Mouse (Mus musculus) limb, embryonic 14.5 days (tissue): ENCODE data around the gene Fggy. TPM values are rescaled to one million over a fixed set of nuclear protein-coding genes. Genes with fewer than 3 reads are reported as not detected.

Experiments
- ATAC-seq: fragments of 200-750 bp; cut with Nextera tagmentation; 2 replicates; pipeline ENCODE4 v1.8.0; 2017; ENCODE audit warnings: low read depth, moderate number of reproducible peaks, moderate TSS enrichment; ENCODE audit not compliant: low FRiP score
- DNase-seq: peaks from one replicate; pipeline ENCODE4 v3.0.0-alpha.2; 2015; ENCODE audit warnings: low spot score
- H3K27ac ChIP-seq: fragments of 300-500 bp; sonication (generic); replicated peaks from 2 replicates; pipeline ENCODE4 v1.5.1; 2014; ENCODE audit warnings: low read depth, mild to moderate bottlenecking, low read length, moderate library complexity, mixed read lengths
- H3K27me3 ChIP-seq: fragments of 300-500 bp; sonication (generic); 2 replicates; pipeline ENCODE4 v1.6.1; 2014; ENCODE audit warnings: low read length, mixed read lengths; ENCODE audit not compliant: control insufficient read depth, insufficient read depth
- H3K36me3 ChIP-seq: fragments of 300-500 bp; sonication (generic); 2 replicates; pipeline ENCODE4 v1.6.1; 2014; ENCODE audit warnings: mild to moderate bottlenecking, low read length, moderate library complexity, mixed read lengths; ENCODE audit not compliant: control insufficient read depth, insufficient read depth
- H3K4me1 ChIP-seq: fragments of 300-500 bp; sonication (generic); 2 replicates; pipeline ENCODE4 v1.6.1; 2014; ENCODE audit warnings: antibody characterized with exemption, low read length, mixed read lengths; ENCODE audit not compliant: control insufficient read depth, insufficient read depth
- H3K4me2 ChIP-seq: fragments of 300-500 bp; sonication (generic); replicated peaks from 2 replicates; pipeline ENCODE4 v1.6.1; 2014; ENCODE audit warnings: low read depth, mild to moderate bottlenecking, low read length, moderate library complexity; ENCODE audit not compliant: severe bottlenecking
- H3K4me3 ChIP-seq: fragments of 300-500 bp; sonication (generic); replicated peaks from 2 replicates; pipeline ENCODE4 v1.5.1; 2014; ENCODE audit warnings: low read length
- H3K9ac ChIP-seq: fragments of 300-500 bp; sonication (generic); 2 replicates; pipeline ENCODE4 v1.6.1; 2014; ENCODE audit warnings: mild to moderate bottlenecking, low read depth, low read length, moderate library complexity; ENCODE audit not compliant: severe bottlenecking
- H3K9me3 ChIP-seq: fragments of 300-500 bp; sonication (generic); 2 replicates; pipeline ENCODE4 v1.6.1; 2016; ENCODE audit warnings: low read length; ENCODE audit not compliant: control insufficient read depth
- POLR2A ChIP-seq: fragments of 200-500 bp; IDR thresholded peaks from 2 replicates; pipeline ENCODE4 v1.8.0; 2012; ENCODE audit warnings: inconsistent platforms, mild to moderate bottlenecking, moderate library complexity, borderline replicate concordance; ENCODE audit not compliant: insufficient read depth, insufficient read length; ENCODE audit errors: extremely low read depth
- WGBS: fragments of 180-500 bp; shearing (Covaris S2); extraction: QIAGEN DNeasy Blood & Tissue Kit; methylation state at CpG from one replicate; pipeline ENCODE4 v1.1.7; 2014; 5-methylcytosine and 5-hydroxymethylcytosine counted together
- polyA plus RNA-seq, 2 experiments: library from polyadenylated mRNA; depleted of rRNA in 1 of 2; stranded (reverse) in 1 of 2; unstranded in 1 of 2; fragments of >200 nt; fragmentation: Nextera tagmentation in 1 of 2; extraction: Ambion mirVana in 1 of 2; gene quantifications; 2 replicates each; pipeline versions ENCODE4 v1.2.1 to v1.2.3; 2012 to 2014

The Fggy gene
- polyA plus RNA-seq, 2 experiments: 5.7 to 7.8 TPM

GRCm38 (mm10) chr4:95909689-95910654 lies 352.7 kb downstream of the Fggy start:
- H3K9me3 ChIP-seq: no peaks in the 10 kb centered on the region
- no peaks in the 10 kb centered on the region for H3K36me3 ChIP-seq
- H3K9ac ChIP-seq: no peak overlapping the region
- H3K27ac ChIP-seq: no peak overlapping the region
- WGBS: 77% methylated on average over 2 of the region's 2 CpGs
- ATAC-seq: no peak
- no peak for DNase-seq
- no peak overlapping the region for H3K4me2 ChIP-seq
- no peaks in the 10 kb centered on the region for H3K4me1 ChIP-seq
- no peak overlapping the region for H3K4me3 ChIP-seq
- TF ChIP-seq POLR2A: no peak
- no peaks in the 10 kb centered on the region for H3K27me3 ChIP-seq

DNA sequence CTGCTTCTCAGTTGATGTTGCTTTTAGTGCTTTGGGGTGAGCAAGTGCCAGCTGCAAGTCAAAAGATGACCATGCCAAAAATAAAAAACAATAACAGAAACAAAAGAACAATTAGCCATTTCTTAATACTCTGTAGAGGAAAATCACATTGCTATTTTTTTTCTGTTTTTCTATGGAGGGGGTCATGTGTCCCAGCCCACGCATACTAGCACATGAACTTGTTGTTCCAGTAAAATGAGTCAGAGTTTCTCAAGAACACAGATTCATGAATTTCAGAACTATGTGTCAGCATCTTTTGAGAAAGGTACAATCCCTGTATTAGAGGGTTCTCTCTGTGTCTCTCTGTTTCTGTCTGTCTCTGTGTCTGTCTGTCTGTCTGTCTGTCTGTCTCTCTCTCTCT lies 355.7 kb downstream of the Fggy start:
- Histone ChIP-seq H3K9me3 (no peaks in the 10 kb centered on the region), H3K4me1 (no peaks in the 10 kb centered on the region), H3K4me3 (no peak overlapping the region), H3K4me2 (no peak overlapping the region), H3K36me3 (no peaks in the 10 kb centered on the region), H3K9ac (no peak overlapping the region), H3K27me3 (no peaks in the 10 kb centered on the region), H3K27ac (no peak overlapping the region)
- WGBS: 87% methylated on average over 1 of the region's 1 CpGs
- ATAC-seq (no peak), DNase-seq (no peak)
- no peak for TF ChIP-seq POLR2A

DNA sequence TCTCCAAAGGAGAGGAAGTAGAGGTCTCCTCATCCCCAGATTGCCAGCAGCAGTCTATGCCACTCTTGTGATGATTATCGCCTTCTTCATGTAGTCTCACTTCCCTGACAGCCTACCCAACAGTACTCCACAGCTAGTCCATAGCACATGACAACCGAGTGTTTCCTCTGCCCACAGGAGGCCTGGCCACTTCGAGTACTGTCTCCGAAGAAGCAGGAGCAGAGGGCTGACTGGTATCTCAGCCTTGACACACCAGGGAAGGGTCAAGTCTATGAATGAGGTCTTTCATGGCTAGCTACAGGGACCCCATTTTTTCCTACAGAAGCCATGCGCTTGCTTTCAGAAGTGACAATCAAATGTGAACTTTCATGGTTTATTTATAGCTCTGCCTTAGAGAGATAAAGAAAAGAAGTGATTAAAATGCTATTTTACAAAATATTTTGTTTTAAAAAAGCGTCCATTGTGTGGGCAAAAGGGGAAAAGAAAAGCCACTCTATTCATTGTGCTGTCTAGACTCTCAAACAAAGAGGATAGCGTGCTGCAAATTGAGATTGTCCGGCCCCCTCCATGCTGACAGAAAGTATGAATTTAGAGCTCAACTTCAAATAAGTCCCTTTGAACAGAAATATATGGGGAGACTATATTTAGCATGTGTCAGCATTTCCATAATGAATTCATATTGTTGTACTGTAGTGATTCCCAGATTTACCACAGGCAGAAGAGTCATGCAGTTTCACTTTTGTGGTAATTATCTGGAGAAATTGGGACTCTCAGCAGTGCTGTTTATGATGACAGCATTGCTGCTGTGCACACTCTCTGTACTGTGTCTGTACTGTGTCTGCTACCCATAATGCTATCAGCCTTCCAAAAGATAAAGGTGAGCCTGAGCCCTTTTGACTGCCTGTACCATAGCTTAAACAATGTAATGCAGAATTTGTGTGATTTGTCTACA lies 358.6 kb downstream of the Fggy start:
- 83% methylated on average over 8 of the region's 8 CpGs for WGBS
- H3K4me2 ChIP-seq: no peak overlapping the region
- TF ChIP-seq POLR2A: no peak

GRCm38 (mm10) chr4:95917703-95918102 lies 360.4 kb downstream of the Fggy start:
- peaks cover 4% of the 10 kb centered on the region; the same call in 1 of the 2 replicates for H3K4me1 ChIP-seq
- DNase-seq (peak; percentile 8), ATAC-seq (peak; percentile 44; the same call in 1 of the 2 replicates)
- no peak overlapping the region for H3K4me2 ChIP-seq
- no peaks in the 10 kb centered on the region for H3K36me3 ChIP-seq
- H3K27me3 ChIP-seq: no peaks in the 10 kb centered on the region
- no peaks in the 10 kb centered on the region for H3K9me3 ChIP-seq
- WGBS: 55% methylated on average over 6 of the region's 6 CpGs
- no peak overlapping the region for H3K4me3 ChIP-seq
- H3K27ac ChIP-seq: no peak overlapping the region
- H3K9ac ChIP-seq: no peak overlapping the region
- no peak for TF ChIP-seq POLR2A

More for the DNA sequence above, 358.6 kb downstream of the Fggy start:
- H3K4me3 ChIP-seq: no peak overlapping the region
- H3K36me3 ChIP-seq: no peaks in the 10 kb centered on the region
- H3K9ac ChIP-seq: no peak overlapping the region
- no peaks in the 10 kb centered on the region for H3K9me3 ChIP-seq
- H3K4me1 ChIP-seq: peaks cover 4% of the 10 kb centered on the region; the same call in 1 of the 2 replicates
- H3K27ac ChIP-seq: no peak overlapping the region
- no peak for ATAC-seq
- H3K27me3 ChIP-seq: no peaks in the 10 kb centered on the region
- no peak for DNase-seq

DNA sequence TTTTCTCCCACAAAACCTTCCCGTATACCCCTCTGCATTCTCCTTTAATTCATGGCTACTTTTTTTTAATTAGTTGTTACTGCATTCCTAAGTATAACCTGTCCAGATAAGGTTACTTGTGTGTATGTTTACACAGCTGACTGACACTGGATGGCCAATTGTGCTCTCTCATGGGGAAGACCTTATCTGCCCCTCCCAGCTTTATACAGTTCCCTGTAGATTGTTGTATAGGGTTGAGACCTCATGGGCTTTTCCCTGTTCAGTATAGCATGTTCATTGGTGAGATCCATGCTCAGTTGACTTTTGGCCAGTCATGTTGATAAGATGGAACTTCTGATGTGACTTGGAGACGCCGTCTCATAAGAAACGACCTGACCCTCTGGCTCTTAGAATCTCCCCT lies 363.1 kb downstream of the Fggy start:
- Histone ChIP-seq H3K4me2 (no peak overlapping the region), H3K9me3 (no peaks in the 10 kb centered on the region), H3K4me1 (peaks cover 4% of the 10 kb centered on the region; the same call in 1 of the 2 replicates), H3K27me3 (no peaks in the 10 kb centered on the region), H3K9ac (no peak overlapping the region), H3K36me3 (no peaks in the 10 kb centered on the region), H3K27ac (no peak overlapping the region), H3K4me3 (no peak overlapping the region)
- ATAC-seq (no peak), DNase-seq (no peak)
- no peak for TF ChIP-seq POLR2A
- WGBS: 85% methylated on average over 4 of the region's 4 CpGs
